Mouse (Mus musculus): ENCODE measurements around the gene Kcnq5. TPM values are rescaled to one million over a fixed set of nuclear protein-coding genes. Genes with fewer than 3 reads are reported as not detected.

Gene Kcnq5
- polyA plus RNA-seq, 1 experiment from 2014 or later: 1.2 TPM

DNA sequence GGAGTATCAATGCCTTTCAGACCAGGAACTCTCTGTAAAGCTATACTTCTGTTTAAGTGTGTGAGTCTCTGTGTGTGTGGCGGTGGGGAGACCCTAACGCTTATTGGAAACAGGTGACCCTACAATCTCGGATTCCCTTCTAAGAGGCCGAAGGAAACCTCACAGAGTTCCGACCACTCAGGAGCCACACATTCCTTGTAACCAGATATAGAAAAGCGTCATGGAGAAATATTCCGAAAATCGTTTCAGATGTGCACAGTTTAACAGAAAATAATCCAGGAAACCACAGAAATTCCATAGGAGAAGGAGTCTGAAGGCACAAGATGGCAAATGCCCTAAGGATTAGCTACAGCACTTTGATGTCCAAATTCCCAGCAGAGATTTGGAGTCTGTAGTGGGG, 440.3 kb downstream of the Kcnq5 start:
- H3K27me3 ChIP-seq: no peaks in the 10 kb centered on the region
- no peak overlapping the region for H3K4me3 ChIP-seq (replicated peaks)
- H3K4me1 ChIP-seq: no peaks in the 10 kb centered on the region
- H3K9ac ChIP-seq: no peak overlapping the region
- 82% methylated on average over 8 of the region's 8 CpGs for WGBS
- no peak for ATAC-seq (replicated peaks; ENCODE audit: low FRiP score)
- no peak overlapping the region for H3K4me2 ChIP-seq
- no peaks in the 10 kb centered on the region for H3K36me3 ChIP-seq
- H3K27ac ChIP-seq: no peak overlapping the region
- H3K9me3 ChIP-seq (replicated peaks): no peaks in the 10 kb centered on the region

DNA sequence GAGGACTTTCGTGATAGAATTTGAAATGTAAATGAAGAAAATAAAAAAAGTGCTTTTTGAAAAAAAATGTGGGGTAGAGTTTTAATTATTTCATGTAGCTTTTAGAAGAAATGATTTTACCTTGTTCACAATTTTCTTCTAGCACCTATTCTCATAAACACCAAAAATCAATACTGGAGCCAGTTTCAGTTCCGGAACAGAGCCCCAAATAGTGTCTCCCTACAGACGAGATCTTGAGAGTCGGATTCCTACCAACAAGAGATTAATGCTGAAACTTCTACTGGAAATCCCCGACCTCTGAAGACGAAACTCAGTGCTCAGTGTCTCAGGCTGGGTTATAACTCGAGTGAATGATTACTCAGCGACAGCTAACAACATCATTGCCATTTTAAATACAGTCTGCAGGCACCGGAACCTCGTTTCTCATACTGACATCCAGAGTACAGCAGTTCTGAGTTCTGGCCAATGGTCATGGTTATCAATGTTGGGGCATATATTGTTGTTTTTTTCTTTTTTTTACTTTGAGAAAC, 441.6 kb downstream of the Kcnq5 start:
- no peaks in the 10 kb centered on the region for H3K27me3 ChIP-seq
- H3K4me2 ChIP-seq: no peak overlapping the region
- H3K9me3 ChIP-seq (replicated peaks): no peaks in the 10 kb centered on the region
- H3K9ac ChIP-seq: no peak overlapping the region
- WGBS: 51% methylated on average over 10 of the region's 10 CpGs
- no peak overlapping the region for H3K4me3 ChIP-seq (replicated peaks)
- ATAC-seq (replicated peaks; ENCODE audit: low FRiP score): no peak
- no peaks in the 10 kb centered on the region for H3K36me3 ChIP-seq
- H3K27ac ChIP-seq: no peak overlapping the region
- H3K4me1 ChIP-seq: no peaks in the 10 kb centered on the region

DNA sequence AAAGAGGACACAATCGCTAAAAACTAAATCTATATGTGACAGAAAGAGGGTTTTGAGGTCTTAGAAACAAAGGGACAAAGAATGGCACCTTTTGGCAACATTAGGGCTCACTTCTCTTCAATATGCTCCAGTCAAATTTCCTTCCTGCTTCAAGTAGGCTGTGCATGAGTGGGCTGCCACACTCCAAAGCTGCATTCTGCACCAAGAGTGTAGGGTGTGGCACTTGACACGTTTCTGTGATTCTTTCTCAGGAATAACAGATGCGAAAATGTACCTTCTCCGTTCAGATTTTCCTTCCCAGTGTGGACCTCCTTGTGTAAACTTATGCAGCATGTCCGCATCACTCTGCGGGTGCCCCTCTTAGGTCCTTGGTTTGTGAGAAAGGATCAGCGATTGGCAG, 455.1 kb downstream of the Kcnq5 start:
- H3K9me3 ChIP-seq (replicated peaks): no peaks in the 10 kb centered on the region
- 77% methylated on average over 7 of the region's 7 CpGs for WGBS
- ATAC-seq (replicated peaks; ENCODE audit: low FRiP score): no peak
- H3K4me2 ChIP-seq: no peak overlapping the region
- H3K36me3 ChIP-seq: no peaks in the 10 kb centered on the region
- no peak overlapping the region for H3K27ac ChIP-seq
- no peaks in the 10 kb centered on the region for H3K4me1 ChIP-seq
- no peaks in the 10 kb centered on the region for H3K27me3 ChIP-seq
- H3K9ac ChIP-seq: no peak overlapping the region
- no peak overlapping the region for H3K4me3 ChIP-seq (replicated peaks)

DNA sequence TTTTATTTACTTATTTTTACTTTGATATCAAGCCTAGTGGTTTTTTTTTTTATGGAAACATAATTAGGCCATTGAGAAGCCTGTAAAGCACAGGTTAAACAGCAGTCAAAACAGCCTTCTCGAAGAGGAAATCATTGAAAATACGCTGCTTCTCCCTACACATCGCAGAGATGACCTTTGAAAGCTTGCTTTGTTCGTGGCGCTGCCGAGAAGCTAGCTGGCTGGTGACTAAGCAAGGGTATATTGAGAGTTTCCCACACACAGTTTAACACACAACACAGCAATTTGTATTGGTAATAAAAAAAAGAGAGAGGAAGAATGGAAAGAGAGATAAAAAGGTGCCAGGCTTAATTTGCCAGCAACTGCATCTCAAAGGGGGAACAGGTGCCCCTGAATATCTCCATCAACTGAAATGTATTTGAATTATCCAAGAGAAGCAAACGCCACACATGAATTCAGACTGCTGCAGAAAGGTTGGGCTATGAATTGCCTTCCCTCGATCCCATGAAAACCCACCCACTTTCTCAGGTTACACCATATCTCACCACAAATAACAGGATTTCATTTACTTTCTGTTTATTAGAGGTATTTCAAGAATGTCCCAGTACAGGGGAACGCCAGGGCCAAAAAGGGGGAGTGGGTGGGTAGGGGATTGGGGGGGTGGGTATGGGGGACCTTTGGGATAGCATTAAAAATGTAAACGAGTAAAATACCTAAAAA, 461.8 kb downstream of the Kcnq5 start:
- Histone ChIP-seq H3K4me3 (replicated peaks) (no peak overlapping the region), H3K4me2 (0 out of 2 replicates have a peak overlapping the region, but pooled peaks have one; percentile 21), H3K4me1 (peaks cover 5% of the 10 kb centered on the region; the same call in 1 of the 2 replicates), H3K27me3 (no peaks in the 10 kb centered on the region), H3K9me3 (replicated peaks) (no peaks in the 10 kb centered on the region), H3K27ac (no peak overlapping the region), H3K9ac (no peak overlapping the region), H3K36me3 (no peaks in the 10 kb centered on the region)
- no peak for ATAC-seq (replicated peaks; ENCODE audit: low FRiP score)
- 41% methylated on average over 10 of the region's 10 CpGs for WGBS

DNA sequence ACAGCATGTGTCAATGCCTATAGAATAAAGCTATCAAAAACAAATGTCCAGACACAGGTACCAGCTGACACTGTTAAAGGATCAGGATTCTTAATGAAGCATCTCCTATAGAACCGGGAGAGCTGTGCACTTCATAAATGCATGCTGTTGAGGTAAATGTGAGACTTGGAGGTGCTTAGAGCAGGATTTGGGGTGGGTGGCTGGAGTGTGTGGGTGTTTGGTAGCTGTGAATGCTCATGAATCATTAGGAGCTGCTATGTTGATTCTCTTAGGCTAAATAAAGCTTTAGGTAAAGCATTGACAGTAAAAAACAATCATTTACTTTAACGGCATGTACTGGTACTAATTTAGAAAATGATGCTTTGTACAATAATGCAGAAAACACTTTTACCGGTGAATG, 465.4 kb downstream of the Kcnq5 start:
- Histone ChIP-seq H3K4me2 (no peak overlapping the region), H3K4me3 (replicated peaks) (no peak overlapping the region), H3K9ac (no peak overlapping the region), H3K36me3 (no peaks in the 10 kb centered on the region), H3K9me3 (replicated peaks) (no peaks in the 10 kb centered on the region), H3K4me1 (peaks cover 5% of the 10 kb centered on the region; the same call in 1 of the 2 replicates), H3K27me3 (no peaks in the 10 kb centered on the region), H3K27ac (no peak overlapping the region)
- no peak for ATAC-seq (replicated peaks; ENCODE audit: low FRiP score)
- WGBS: 79% methylated on average over 3 of the region's 3 CpGs

DNA sequence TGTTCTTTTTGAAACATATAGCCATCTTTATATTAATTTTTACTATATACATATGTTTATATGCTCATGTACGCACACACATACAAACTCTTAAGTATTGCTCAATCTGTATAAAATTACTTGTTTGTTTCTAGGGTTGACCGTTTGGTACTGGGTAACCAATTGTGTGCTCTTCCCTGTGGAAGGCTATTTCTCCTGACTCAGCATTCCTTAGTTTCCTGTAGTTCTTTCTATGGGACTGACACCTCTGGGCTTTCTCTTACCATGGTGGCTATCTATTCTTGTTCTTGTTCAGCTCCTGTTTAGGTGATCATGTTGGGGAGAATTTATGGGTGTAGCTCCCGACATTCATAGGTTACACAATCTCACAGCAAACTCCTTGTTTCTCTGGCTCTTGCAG, 473.1 kb downstream of the Kcnq5 start:
- no peak for ATAC-seq (replicated peaks; ENCODE audit: low FRiP score)
- 79% methylated on average over 3 of the region's 3 CpGs for WGBS
- Histone ChIP-seq H3K9ac (no peak overlapping the region), H3K36me3 (no peaks in the 10 kb centered on the region), H3K4me1 (0 out of 2 replicates have a peak, but pooled peaks cover 3% of the 10 kb centered on the region), H3K27me3 (no peaks in the 10 kb centered on the region), H3K4me3 (replicated peaks) (no peak overlapping the region), H3K9me3 (replicated peaks) (no peaks in the 10 kb centered on the region), H3K4me2 (no peak overlapping the region), H3K27ac (no peak overlapping the region)

DNA sequence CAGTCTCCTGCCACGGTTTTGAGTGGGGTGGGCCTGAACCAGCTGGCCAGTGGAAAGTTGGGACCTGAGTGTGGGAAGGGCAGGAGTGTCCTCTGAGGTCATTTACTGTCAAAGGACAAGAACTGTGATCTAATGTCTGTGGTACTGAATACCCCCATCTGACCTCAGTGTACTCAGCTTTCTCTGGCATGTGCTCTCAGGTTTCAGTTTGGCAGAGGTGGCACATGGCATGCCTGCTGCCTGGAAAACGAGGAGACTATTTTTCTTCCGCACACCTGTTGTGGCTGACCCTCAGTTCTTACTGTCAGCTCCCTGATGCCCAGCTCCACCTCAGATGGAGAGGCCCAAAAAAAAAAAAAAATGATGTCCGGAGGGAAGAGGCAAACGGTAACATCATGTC, 475.5 kb downstream of the Kcnq5 start:
- H3K27me3 ChIP-seq: no peaks in the 10 kb centered on the region
- H3K4me1 ChIP-seq: 0 out of 2 replicates have a peak, but pooled peaks cover 3% of the 10 kb centered on the region
- no peaks in the 10 kb centered on the region for H3K9me3 ChIP-seq (replicated peaks)
- no peak overlapping the region for H3K4me2 ChIP-seq
- H3K9ac ChIP-seq: no peak overlapping the region
- ATAC-seq (replicated peaks; ENCODE audit: low FRiP score): peak; percentile 46; the same call in 1 of the 2 replicates
- H3K27ac ChIP-seq: no peak overlapping the region
- H3K4me3 ChIP-seq (replicated peaks): no peak overlapping the region
- 28% methylated on average over 5 of the region's 5 CpGs for WGBS
- H3K36me3 ChIP-seq: no peaks in the 10 kb centered on the region

DNA sequence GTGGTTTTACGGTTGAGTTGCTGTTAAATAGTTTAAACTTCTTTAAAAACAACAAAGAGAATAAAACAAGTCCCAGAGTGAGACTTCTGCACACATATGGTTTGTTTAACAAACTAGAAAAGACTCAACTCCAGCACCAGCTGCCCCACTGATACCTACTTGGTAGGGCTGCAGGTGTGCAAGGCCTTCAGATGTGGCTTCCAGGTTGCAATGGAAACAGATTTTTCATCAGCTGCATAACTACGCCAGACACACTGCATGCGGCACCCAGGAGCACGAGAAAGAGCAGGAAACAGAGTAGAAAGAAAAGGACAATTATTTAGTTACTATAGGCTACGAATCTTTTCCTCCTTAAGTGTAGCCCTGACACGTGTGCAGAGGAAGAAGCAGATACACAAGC, 492.4 kb downstream of the Kcnq5 start:
- Histone ChIP-seq H3K36me3 (no peaks in the 10 kb centered on the region), H3K9me3 (replicated peaks) (no peaks in the 10 kb centered on the region), H3K4me3 (replicated peaks) (no peak overlapping the region), H3K9ac (no peak overlapping the region), H3K27ac (no peak overlapping the region), H3K4me2 (no peak overlapping the region), H3K4me1 (no peaks in the 10 kb centered on the region), H3K27me3 (no peaks in the 10 kb centered on the region)
- 84% methylated on average over 6 of the region's 6 CpGs for WGBS
- ATAC-seq (replicated peaks; ENCODE audit: low FRiP score): no peak

DNA sequence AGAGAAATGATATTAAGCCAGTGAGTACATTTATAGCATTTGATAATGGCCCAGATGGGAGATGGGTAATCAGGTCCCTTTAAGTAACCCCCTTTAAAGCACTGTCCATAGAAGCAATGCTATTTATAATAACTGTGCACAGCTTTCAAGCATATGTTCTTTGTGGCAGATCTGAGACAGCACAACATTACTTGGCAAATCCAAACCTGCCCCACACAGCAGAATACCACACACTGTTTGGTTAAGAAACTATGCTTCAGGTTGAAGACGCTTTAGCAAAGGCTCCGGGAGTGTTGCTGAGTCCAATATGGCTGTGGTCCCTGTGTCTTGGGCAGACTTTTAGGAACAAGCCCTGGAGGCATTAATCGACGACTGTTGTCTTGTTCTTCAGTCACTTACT, 495.3 kb downstream of the Kcnq5 start:
- no peak for ATAC-seq (replicated peaks; ENCODE audit: low FRiP score)
- Histone ChIP-seq H3K36me3 (no peaks in the 10 kb centered on the region), H3K27ac (no peak overlapping the region), H3K4me2 (no peak overlapping the region), H3K4me1 (no peaks in the 10 kb centered on the region), H3K4me3 (replicated peaks) (no peak overlapping the region), H3K9me3 (replicated peaks) (no peaks in the 10 kb centered on the region), H3K9ac (no peak overlapping the region), H3K27me3 (no peaks in the 10 kb centered on the region)
- WGBS: 93% methylated on average over 4 of the region's 4 CpGs

DNA sequence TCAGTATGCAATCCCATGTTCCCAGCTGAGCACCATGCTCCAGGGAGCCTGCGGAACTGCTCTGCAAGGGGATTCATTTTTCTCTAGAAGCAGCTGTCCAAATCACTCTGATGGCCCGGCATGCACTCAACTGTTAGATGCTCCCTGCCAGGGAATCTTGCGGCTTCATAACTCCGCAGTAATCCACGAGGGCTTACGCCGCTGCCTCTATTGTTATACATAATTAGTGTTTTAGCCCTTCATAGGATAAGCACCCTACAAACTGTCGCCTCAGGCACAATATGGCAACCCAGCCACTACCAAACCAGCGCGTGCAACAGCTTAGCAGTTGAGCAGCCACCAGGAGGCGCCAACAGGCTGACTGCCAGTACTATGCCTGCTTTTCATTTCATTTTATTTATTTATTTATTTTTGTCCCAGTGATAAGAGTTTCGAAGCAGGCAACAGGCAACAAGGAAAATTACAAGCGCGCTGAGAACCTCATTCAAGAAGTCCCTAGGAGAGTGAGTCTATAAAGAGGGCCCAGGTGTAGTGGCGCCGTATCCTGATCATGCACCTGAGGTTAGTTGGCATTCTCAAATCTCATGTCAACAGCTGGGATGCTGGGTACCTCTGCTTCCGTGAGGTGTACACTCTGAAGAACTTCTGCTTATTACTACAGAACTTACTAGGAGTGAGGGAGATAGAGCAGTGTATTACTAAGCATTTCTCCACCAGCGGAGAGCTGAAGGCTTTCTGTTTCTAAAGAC, 500.6 kb downstream of the Kcnq5 start:
- H3K36me3 ChIP-seq: no peaks in the 10 kb centered on the region
- H3K9ac ChIP-seq: no peak overlapping the region
- no peak overlapping the region for H3K4me3 ChIP-seq (replicated peaks)
- WGBS: 67% methylated on average over 18 of the region's 18 CpGs
- H3K27ac ChIP-seq: no peak overlapping the region
- ATAC-seq (replicated peaks; ENCODE audit: low FRiP score): no peak
- no peaks in the 10 kb centered on the region for H3K27me3 ChIP-seq
- H3K9me3 ChIP-seq (replicated peaks): no peaks in the 10 kb centered on the region
- H3K4me1 ChIP-seq: no peaks in the 10 kb centered on the region
- H3K4me2 ChIP-seq: no peak overlapping the region

DNA sequence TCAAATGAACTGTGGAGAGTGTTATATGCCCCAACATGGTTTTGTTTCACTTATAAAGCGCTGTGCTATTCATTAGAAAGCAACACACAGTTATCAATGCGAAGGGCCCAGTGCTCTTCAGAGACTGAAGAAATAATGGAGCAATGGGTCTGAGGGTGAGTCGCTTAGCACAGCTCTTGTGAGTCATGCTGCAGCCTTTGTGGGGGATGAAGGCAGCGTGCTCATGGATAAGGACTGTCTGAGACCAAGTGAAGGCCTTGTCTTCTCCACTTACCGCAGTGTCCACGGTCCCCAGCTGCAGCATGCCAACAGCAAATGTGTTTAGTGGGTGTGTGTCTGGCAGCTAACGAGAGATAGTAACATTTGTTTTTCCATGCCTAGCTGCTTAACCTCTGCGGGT, 503.2 kb downstream of the Kcnq5 start:
- 84% methylated on average over 8 of the region's 8 CpGs for WGBS

DNA sequence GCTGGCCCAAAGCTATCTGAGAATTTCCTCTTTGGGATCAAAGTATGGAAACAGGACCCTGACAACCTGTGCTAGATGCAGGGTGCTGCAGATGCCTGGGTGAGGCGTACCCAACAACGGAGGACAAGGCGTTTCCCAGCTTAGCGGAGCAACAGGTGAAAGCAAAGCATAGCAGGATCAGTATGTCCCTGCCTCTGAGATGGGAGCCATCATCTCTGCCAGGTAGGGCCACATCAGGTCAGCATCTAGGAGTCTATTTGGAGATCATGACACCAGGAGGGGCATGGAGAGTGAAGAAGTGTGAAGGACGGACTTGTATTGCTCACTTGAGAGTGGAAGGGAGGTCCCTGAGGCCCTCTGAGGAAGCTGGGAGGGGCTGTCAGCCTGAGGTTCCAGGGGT, 505.8 kb downstream of the Kcnq5 start:
- H3K9ac ChIP-seq: no peak overlapping the region
- H3K27me3 ChIP-seq: no peaks in the 10 kb centered on the region
- H3K4me2 ChIP-seq: no peak overlapping the region
- H3K4me3 ChIP-seq (replicated peaks): no peak overlapping the region
- 87% methylated on average over 5 of the region's 5 CpGs for WGBS
- no peaks in the 10 kb centered on the region for H3K36me3 ChIP-seq
- ATAC-seq (replicated peaks; ENCODE audit: low FRiP score): no peak
- H3K27ac ChIP-seq: no peak overlapping the region
- no peaks in the 10 kb centered on the region for H3K4me1 ChIP-seq
- no peaks in the 10 kb centered on the region for H3K9me3 ChIP-seq (replicated peaks)

More for the DNA sequence above, 503.2 kb downstream of the Kcnq5 start:
- Histone ChIP-seq H3K4me2 (no peak overlapping the region), H3K4me3 (replicated peaks) (no peak overlapping the region), H3K9ac (no peak overlapping the region), H3K9me3 (replicated peaks) (no peaks in the 10 kb centered on the region), H3K27me3 (no peaks in the 10 kb centered on the region), H3K36me3 (no peaks in the 10 kb centered on the region), H3K27ac (no peak overlapping the region), H3K4me1 (no peaks in the 10 kb centered on the region)
- ATAC-seq (replicated peaks; ENCODE audit: low FRiP score): no peak

Data from kidney, embryonic 15.5 days (tissue).